Comparison of ENCODE assay signal across 14 mouse cellular contexts in genomic region chr16:89585604-89586508, GRCm38 (mm10). TPM values are rescaled to one million over a fixed set of nuclear protein-coding genes. Genes with fewer than 3 reads are reported as not detected.
DNase-seq lines count a peak whose midpoint lies in the region; ATAC-seq lines count a peak whose summit lies in the region.
"Had no signal": no experiment of that assay in that cellular context is flagged by ENCODE, and none has a peak within 500 bp of the region (broad histone marks: within the 10 kb centered on the region; RNA-seq: fewer than 3 reads in every experiment).

No protein-coding gene starts in this region.

- no peaks in the 10 kb centered on the region for H3K27me3 ChIP-seq in heart, embryonic 15.5 days
- no peaks in the 10 kb centered on the region for H3K27me3 ChIP-seq in intestine, embryonic 15.5 days (replicated peaks)
- H3K27me3 ChIP-seq in liver, embryonic 12.5 days (replicated peaks): no peaks in the 10 kb centered on the region
- H3K27me3 ChIP-seq: forebrain, embryonic 15.5 days had no signal

- peaks cover 4% of the 10 kb centered on the region for H3K4me1 ChIP-seq in heart, embryonic 15.5 days (replicated peaks)
- H3K4me1 ChIP-seq in intestine, embryonic 15.5 days (replicated peaks): no peaks in the 10 kb centered on the region
- no peaks in the 10 kb centered on the region for H3K4me1 ChIP-seq in liver, embryonic 12.5 days

- H3K4me2 ChIP-seq in heart, embryonic 15.5 days: no peak overlapping the region
- H3K4me2 ChIP-seq in intestine, embryonic 15.5 days (replicated peaks): no peak overlapping the region
- no peak overlapping the region for H3K4me2 ChIP-seq in liver, embryonic 12.5 days
- H3K4me2 ChIP-seq: forebrain, embryonic 15.5 days had no signal

- no peak overlapping the region for H3K9ac ChIP-seq in heart, embryonic 15.5 days
- no peak overlapping the region for H3K9ac ChIP-seq in intestine, embryonic 15.5 days
- H3K9ac ChIP-seq in liver, embryonic 12.5 days: no peak overlapping the region
- H3K9ac ChIP-seq: forebrain, embryonic 15.5 days; liver, embryonic 14.5 days had no signal

- intact Hi-C loops in gastrocnemius, postnatal 36 days (cut with DNase I): no loop called here

- no peak for DNase-seq in heart, postnatal 4 days
- DNase-seq in 3134 (ENCODE audit: extremely low read depth, insufficient read length, low spot score): peak; percentile 5
- no peak for DNase-seq in frontal cortex, postnatal 14 days (ENCODE audit: low spot score in 2 of 2)
- DNase-seq in cerebellum, adult 9-11 months: no peak
- no peak for DNase-seq in gastrocnemius, postnatal 36 days
- DNase-seq: thymus, postnatal 14 days had no signal

- 61% methylated on average over 9 of the region's 9 CpGs for WGBS in heart, embryonic 15.5 days
- 63% methylated on average over 9 of the region's 9 CpGs for WGBS in intestine, embryonic 15.5 days
- WGBS in liver, embryonic 12.5 days (ENCODE audit: insufficient replicate concordance): 54% methylated on average over 9 of the region's 9 CpGs

- no peaks in the 10 kb centered on the region for H3K9me3 ChIP-seq in heart, embryonic 15.5 days (replicated peaks)
- H3K9me3 ChIP-seq in intestine, embryonic 15.5 days: no peaks in the 10 kb centered on the region
- no peaks in the 10 kb centered on the region for H3K9me3 ChIP-seq in liver, embryonic 12.5 days (replicated peaks)
- H3K9me3 ChIP-seq: forebrain, embryonic 15.5 days had no signal

- no peak overlapping the region for H3K4me3 ChIP-seq in heart, embryonic 15.5 days
- no peak overlapping the region for H3K4me3 ChIP-seq in intestine, embryonic 15.5 days (replicated peaks)
- no peak overlapping the region for H3K4me3 ChIP-seq in liver, embryonic 12.5 days
- H3K4me3 ChIP-seq: forebrain, embryonic 15.5 days had no signal

- H3K36me3 ChIP-seq in heart, embryonic 15.5 days: no peaks in the 10 kb centered on the region
- H3K36me3 ChIP-seq in intestine, embryonic 15.5 days: no peaks in the 10 kb centered on the region
- no peaks in the 10 kb centered on the region for H3K36me3 ChIP-seq in liver, embryonic 12.5 days
- H3K36me3 ChIP-seq: forebrain, embryonic 15.5 days had no signal

- H3K27ac ChIP-seq in heart, embryonic 15.5 days: no peak overlapping the region
- H3K27ac ChIP-seq in intestine, embryonic 15.5 days: no peak overlapping the region
- no peak overlapping the region for H3K27ac ChIP-seq in liver, embryonic 12.5 days
- H3K27ac ChIP-seq: forebrain, embryonic 15.5 days; liver, embryonic 14.5 days had no signal

- 0 out of 2 replicates have a peak, but pooled peaks have one; percentile 27 for ATAC-seq in heart, embryonic 15.5 days (replicated peaks; ENCODE audit: insufficient number of reproducible peaks, insufficient read depth, low FRiP score, low read depth)
- peak; percentile 87 for ATAC-seq in intestine, embryonic 15.5 days
- peak; percentile 61 for ATAC-seq in liver, embryonic 12.5 days
- ATAC-seq: activated CD4-positive, CD25-positive, alpha-beta regulatory T cell, adult 4 months; forebrain, embryonic 15.5 days had no signal

RNA-seq across cellular contexts. Expression of gene Krtap11-1, which starts 14.9 kb away (rescaled TPM):
- not detected in 2 replicates for polyA plus RNA-seq in heart, embryonic 15.5 days (2015; fragmentation: Nextera tagmentation; extraction: Ambion mirVana)
- total RNA-seq in heart, postnatal 4 days (2021): not detected
- not detected in 2 replicates for polyA plus RNA-seq in intestine, embryonic 15.5 days (2015; fragmentation: Nextera tagmentation; extraction: Ambion mirVana)
- polyA plus RNA-seq in liver, embryonic 12.5 days (2016; fragmentation: Nextera tagmentation; extraction: Ambion mirVana): not detected in 2 replicates
- not detected for total RNA-seq in gastrocnemius, postnatal 36 days (2021)
- total RNA-seq: layer of hippocampus, postnatal 10 days had no signal
- polyA plus RNA-seq: activated CD4-positive, CD25-positive, alpha-beta regulatory T cell, adult 4 months; forebrain, embryonic 15.5 days; heart, embryonic 16.5 days; liver, embryonic 14.5 days had no signal

Comparison
In these comparisons a context has a peak if more than half of its experiments do, and no peak if none do; other contexts are left out.
1. ATAC-seq: peak in every context shown above with its lines; median percentile 87 in intestine, embryonic 15.5 days; 61 in liver, embryonic 12.5 days; 27 in heart, embryonic 15.5 days.